In genomic region chr17:24677500-24678080, GRCm38 (mm10) we compare ENCODE assay signal across 29 mouse cellular contexts. TPM values are rescaled to one million over a fixed set of nuclear protein-coding genes. Genes with fewer than 3 reads are reported as not detected.
DNase-seq lines count a peak whose midpoint lies in the region; ATAC-seq and TF ChIP-seq lines count a peak whose summit lies in the region.
"Had no signal": no experiment of that assay in that cellular context is flagged by ENCODE, and none has a peak within 500 bp of the region (broad histone marks: within the 10 kb centered on the region; RNA-seq: fewer than 3 reads in every experiment).

No protein-coding gene starts in this region.

- in situ Hi-C loops in ES-E14 (cut with MboI; ENCODE audit: low sequenced_read_pairs in 2 of 2, unreplicated experiment in 2 of 2), result no loop called here

- no peak overlapping the region for H3K27ac ChIP-seq in kidney, embryonic 14.5 days (ENCODE audit: low read depth, low read length)
- peak overlapping the region; percentile 5; the same call in 1 of the 2 replicates for H3K27ac ChIP-seq in ES-E14 (ENCODE audit: insufficient read depth, low read depth, low read length, poor library complexity, severe bottlenecking)
- H3K27ac ChIP-seq in intestine, postnatal 0 days (ENCODE audit: low read depth, low read length), result peak overlapping the region; percentile 62
- peak overlapping the region; percentile 27; the same call in 1 of the 2 replicates for H3K27ac ChIP-seq in stomach, embryonic 16.5 days (ENCODE audit: low read length)
- H3K27ac ChIP-seq: forebrain, embryonic 15.5 days; hindbrain, embryonic 10.5 days; layer of hippocampus, adult 2 months; limb, embryonic 12.5 days; neural tube, embryonic 15.5 days had no signal

- peaks cover 58% of the 10 kb centered on the region for H3K36me3 ChIP-seq in kidney, embryonic 14.5 days (ENCODE audit: control insufficient read depth, insufficient read depth, low read length)
- peaks cover 56% of the 10 kb centered on the region for H3K36me3 ChIP-seq in ES-E14 (ENCODE audit: control insufficient read depth, insufficient read depth, low read length, poor library complexity, severe bottlenecking)
- peaks cover 67% of the 10 kb centered on the region for H3K36me3 ChIP-seq in intestine, postnatal 0 days (ENCODE audit: control insufficient read depth, insufficient read depth)
- H3K36me3 ChIP-seq in stomach, embryonic 16.5 days (ENCODE audit: control insufficient read depth, insufficient read depth, low read length), result peaks cover 23% of the 10 kb centered on the region

- H3K27me3 ChIP-seq in kidney, embryonic 14.5 days (ENCODE audit: control insufficient read depth, insufficient read depth, low read length), result no peaks in the 10 kb centered on the region
- H3K27me3 ChIP-seq in intestine, postnatal 0 days (replicated peaks; ENCODE audit: control insufficient read depth, insufficient read depth, low read length), result no peaks in the 10 kb centered on the region
- H3K27me3 ChIP-seq in stomach, embryonic 16.5 days (ENCODE audit: control insufficient read depth, insufficient read depth, low read length), result no peaks in the 10 kb centered on the region
- H3K27me3 ChIP-seq: forebrain, embryonic 15.5 days; heart, embryonic 12.5 days; limb, embryonic 12.5 days; neural tube, embryonic 15.5 days had no signal

- no peak overlapping the region for H3K4me2 ChIP-seq in kidney, embryonic 14.5 days (replicated peaks; ENCODE audit: low read depth, low read length)
- H3K4me2 ChIP-seq in intestine, postnatal 0 days (replicated peaks; ENCODE audit: low read depth), result peak overlapping the region; percentile 48
- no peak overlapping the region for H3K4me2 ChIP-seq in stomach, embryonic 16.5 days (ENCODE audit: low read depth, low read length)
- H3K4me2 ChIP-seq: forebrain, embryonic 15.5 days; heart, embryonic 12.5 days; limb, embryonic 12.5 days; midbrain, embryonic 11.5 days; neural tube, embryonic 15.5 days had no signal

- WGBS in kidney, embryonic 14.5 days, result 85% methylated on average over 24 of the region's 24 CpGs
- 49% methylated on average over 24 of the region's 24 CpGs for WGBS in intestine, postnatal 0 days
- 81% methylated on average over 24 of the region's 24 CpGs for WGBS in stomach, embryonic 16.5 days

- H3K4me1 ChIP-seq in kidney, embryonic 14.5 days (ENCODE audit: control insufficient read depth, insufficient read depth, low read length), result no peaks in the 10 kb centered on the region
- H3K4me1 ChIP-seq in ES-E14 (ENCODE audit: control insufficient read depth in 2 of 2, insufficient read depth in 2 of 2, low read length in 2 of 2, poor library complexity in 1 of 2), result peaks cover 3 to 20% of the 10 kb centered on the region in 2 experiments; a peak in 2 of 4 replicates
- no peaks in the 10 kb centered on the region for H3K4me1 ChIP-seq in intestine, postnatal 0 days (replicated peaks; ENCODE audit: control insufficient read depth, insufficient read depth, low read length)
- H3K4me1 ChIP-seq in stomach, embryonic 16.5 days (ENCODE audit: control insufficient read depth, insufficient read depth, low read length), result peaks cover 11% of the 10 kb centered on the region; the same call in 1 of the 2 replicates

- TF ChIP-seq CTCF in intestine, postnatal 0 days (IDR thresholded peaks at IDR 0.05; ENCODE audit: low read depth), result no peak

- H3K9ac ChIP-seq in kidney, embryonic 14.5 days (ENCODE audit: low read depth, low read length), result no peak overlapping the region
- no peak overlapping the region for H3K9ac ChIP-seq in ES-E14 (ENCODE audit: insufficient read depth, low read depth, low read length, poor library complexity, severe bottlenecking)
- no peak overlapping the region for H3K9ac ChIP-seq in intestine, postnatal 0 days (ENCODE audit: low read depth, low read length)
- peak overlapping the region; percentile 11; the same call in 1 of the 2 replicates for H3K9ac ChIP-seq in stomach, embryonic 16.5 days (ENCODE audit: low read length)
- H3K9ac ChIP-seq: forebrain, embryonic 15.5 days; heart, embryonic 12.5 days; limb, embryonic 12.5 days; neural tube, embryonic 15.5 days had no signal

- peak; percentile 46; the same call in 1 of the 2 replicates for ATAC-seq in kidney, embryonic 14.5 days (ENCODE audit: low FRiP score, low TSS enrichment)
- peak; percentile 76 for ATAC-seq in intestine, postnatal 0 days
- peak; percentile 87 for ATAC-seq in stomach, embryonic 16.5 days (ENCODE audit: insufficient read depth, low FRiP score)
- ATAC-seq: forebrain, embryonic 15.5 days; hindbrain, embryonic 16.5 days had no signal

- no peak for DNase-seq in kidney, adult 18-20 months
- DNase-seq in ES-E14 (ENCODE audit: low read depth, low spot score), result no peak
- no peak for DNase-seq in ovary, adult 18-20 months (ENCODE audit: low spot score)
- DNase-seq in urinary bladder, postnatal 36 days (ENCODE audit: low spot score in 2 of 2), result no peak
- DNase-seq: adrenal gland, postnatal 25 days; cerebellum, adult 9-10 months; gastrocnemius, postnatal 10 days; heart, postnatal 10 days; kidney, adult 9 months; kidney, postnatal 25 days; lung, adult 18-20 months; lung, postnatal 10 days; right cerebral cortex, postnatal 14 days; thymus, adult 2 months had no signal

- no peaks in the 10 kb centered on the region for H3K9me3 ChIP-seq in kidney, embryonic 14.5 days (ENCODE audit: control insufficient read depth, low read length)
- H3K9me3 ChIP-seq in ES-E14 (ENCODE audit: control insufficient read depth, insufficient read depth, low read depth, low read length), result no peaks in the 10 kb centered on the region
- no peaks in the 10 kb centered on the region for H3K9me3 ChIP-seq in intestine, postnatal 0 days (ENCODE audit: control insufficient read depth)
- H3K9me3 ChIP-seq in stomach, embryonic 16.5 days (replicated peaks; ENCODE audit: control insufficient read depth, low read length), result no peaks in the 10 kb centered on the region
- H3K9me3 ChIP-seq: forebrain, embryonic 15.5 days; heart, embryonic 12.5 days; hindbrain, embryonic 10.5 days; limb, embryonic 12.5 days; neural tube, embryonic 15.5 days had no signal

- H3K4me3 ChIP-seq in kidney, embryonic 14.5 days (ENCODE audit: low read length), result no peak overlapping the region
- peak overlapping the region in 1 of 2 experiments; percentile 42; a peak in 2 of 4 replicates for H3K4me3 ChIP-seq in ES-E14 (ENCODE audit: insufficient read depth in 1 of 2, low read depth in 1 of 2, low read length in 2 of 2, poor library complexity in 1 of 2, severe bottlenecking in 1 of 2)
- no peak overlapping the region for H3K4me3 ChIP-seq in intestine, postnatal 0 days (ENCODE audit: low read depth, low read length)
- H3K4me3 ChIP-seq in stomach, embryonic 16.5 days (replicated peaks; ENCODE audit: low read length), result no peak overlapping the region
- H3K4me3 ChIP-seq: forebrain, embryonic 15.5 days; heart, embryonic 12.5 days; hindbrain, embryonic 10.5 days; layer of hippocampus, adult 2 months; limb, embryonic 12.5 days; neural tube, embryonic 15.5 days had no signal

TF ChIP-seq in ES-E14, 5 proteins besides CTCF, POLR2A, EP300 and RAD21:
- no peak for TF ChIP-seq MAFK (IDR thresholded peaks at IDR 0.05; ENCODE audit: insufficient read depth, low read depth, low read length)
- TF ChIP-seq CHD2 (IDR thresholded peaks at IDR 0.05; ENCODE audit: low read depth, low read length), result no peak
- no peak for TF ChIP-seq HCFC1 (IDR thresholded peaks at IDR 0.05; ENCODE audit: borderline replicate concordance, insufficient read depth, low read length)
- no peak for TF ChIP-seq ZNF384 (IDR thresholded peaks at IDR 0.05; ENCODE audit: low read depth, low read length)
- TF ChIP-seq ZC3H11A (IDR thresholded peaks at IDR 0.05; ENCODE audit: borderline replicate concordance, low read depth, low read length), result no peak
TF ChIP-seq in ES-E14: peak in this region for 0.

RNA-seq across cellular contexts. Expression of gene Zfp598, which starts 8.1 kb away (rescaled TPM):
- 25.3 and 34.4 TPM in 2 replicates for polyA plus RNA-seq in kidney, embryonic 14.5 days (2014; fragmentation: Nextera tagmentation; extraction: Ambion mirVana)
- 39.7 and 55.9 TPM in 2 replicates for total RNA-seq in ES-E14 (2012; rRNA removed)
- 13.4 and 13.5 TPM in 2 replicates for polyA plus RNA-seq in intestine, postnatal 0 days (2015; fragmentation: Nextera tagmentation; extraction: Ambion mirVana)
- polyA plus RNA-seq in stomach, embryonic 16.5 days (2015; fragmentation: Nextera tagmentation; extraction: Ambion mirVana), result 13.6 and 13.7 TPM in 2 replicates

RNA-seq across cellular contexts. Expression of gene Syngr3, which starts 12.2 kb away (rescaled TPM):
- 1.0 and 1.2 TPM in 2 replicates for polyA plus RNA-seq in kidney, embryonic 14.5 days (2014; fragmentation: Nextera tagmentation; extraction: Ambion mirVana)
- total RNA-seq in ES-E14 (2012; rRNA removed), result 4.1 and 13.1 TPM in 2 replicates
- polyA plus RNA-seq in intestine, postnatal 0 days (2015; fragmentation: Nextera tagmentation; extraction: Ambion mirVana), result 6.0 and 6.2 TPM in 2 replicates
- 6.1 and 6.2 TPM in 2 replicates for polyA plus RNA-seq in stomach, embryonic 16.5 days (2015; fragmentation: Nextera tagmentation; extraction: Ambion mirVana)
- total RNA-seq: granulocyte monocyte progenitor cell, adult 5-6 weeks; heart, postnatal 10 days; megakaryocyte progenitor cell, adult 5-6 weeks had no signal

RNA-seq across cellular contexts. Expression of gene Gfer, which starts 18.4 kb away (rescaled TPM):
- polyA plus RNA-seq in kidney, embryonic 14.5 days (2014; fragmentation: Nextera tagmentation; extraction: Ambion mirVana), result 48.1 and 54.4 TPM in 2 replicates
- total RNA-seq in ES-E14 (2012; rRNA removed), result 61.8 and 63.4 TPM in 2 replicates
- 42.0 and 42.2 TPM in 2 replicates for polyA plus RNA-seq in intestine, postnatal 0 days (2015; fragmentation: Nextera tagmentation; extraction: Ambion mirVana)
- polyA plus RNA-seq in stomach, embryonic 16.5 days (2015; fragmentation: Nextera tagmentation; extraction: Ambion mirVana), result 34.5 and 35.2 TPM in 2 replicates

RNA-seq across cellular contexts. Expression of gene Noxo1, which starts 18.4 kb away (rescaled TPM):
- 3.1 and 3.5 TPM in 2 replicates for polyA plus RNA-seq in kidney, embryonic 14.5 days (2014; fragmentation: Nextera tagmentation; extraction: Ambion mirVana)
- total RNA-seq in ES-E14 (2012; rRNA removed), result 2.9 and 7.5 TPM in 2 replicates
- polyA plus RNA-seq in intestine, postnatal 0 days (2015; fragmentation: Nextera tagmentation; extraction: Ambion mirVana), result 32.4 and 38.0 TPM in 2 replicates
- polyA plus RNA-seq in stomach, embryonic 16.5 days (2015; fragmentation: Nextera tagmentation; extraction: Ambion mirVana), result 3.8 and 5.8 TPM in 2 replicates

RNA-seq across cellular contexts. Expression of gene Npw, which starts 19.3 kb away (rescaled TPM):
- polyA plus RNA-seq in kidney, embryonic 14.5 days (2014; fragmentation: Nextera tagmentation; extraction: Ambion mirVana), result 0.66 TPM in 1 of 2 replicates, not detected in the other
- total RNA-seq in ES-E14 (2012; rRNA removed), result 3.0 and 6.0 TPM in 2 replicates
- 0.20 TPM in 1 of 2 replicates, not detected in the other for polyA plus RNA-seq in intestine, postnatal 0 days (2015; fragmentation: Nextera tagmentation; extraction: Ambion mirVana)
- 0.37 and 0.39 TPM in 2 replicates for polyA plus RNA-seq in stomach, embryonic 16.5 days (2015; fragmentation: Nextera tagmentation; extraction: Ambion mirVana)
- total RNA-seq: adrenal gland, postnatal 25 days; gastrocnemius, postnatal 10 days; granulocyte monocyte progenitor cell, adult 5-6 weeks; heart, postnatal 10 days; megakaryocyte progenitor cell, adult 5-6 weeks; midbrain, postnatal 0 days had no signal
- polyA plus RNA-seq: brain, embryonic 14.5 days; forebrain, embryonic 15.5 days; heart, embryonic 12.5 days; hindbrain, embryonic 10.5 days; midbrain, embryonic 11.5 days had no signal
